Mouse (Mus musculus): ENCODE measurements around the gene B230118H07Rik.

- TF ChIP-seq CTCF (conservative IDR thresholded peaks at IDR 0.05; ENCODE audit: insufficient read depth, insufficient read length, low read depth, low read length) (no peak), POLR2A (IDR thresholded peaks at IDR 0.05; ENCODE audit: low read depth, low read length) (no peak)
Observed at GRCm38 (mm10) chr2:101639840-101640350, 9.4 kb downstream of the B230118H07Rik start.
